Mouse (Mus musculus): ENCODE measurements around the gene Abi2.
"Not testable (repeated sequence)": the region's sequence is repeated elsewhere in the genome, so short reads cannot be mapped to it uniquely, and the experiment has no call there.

Gene Abi2

DNA sequence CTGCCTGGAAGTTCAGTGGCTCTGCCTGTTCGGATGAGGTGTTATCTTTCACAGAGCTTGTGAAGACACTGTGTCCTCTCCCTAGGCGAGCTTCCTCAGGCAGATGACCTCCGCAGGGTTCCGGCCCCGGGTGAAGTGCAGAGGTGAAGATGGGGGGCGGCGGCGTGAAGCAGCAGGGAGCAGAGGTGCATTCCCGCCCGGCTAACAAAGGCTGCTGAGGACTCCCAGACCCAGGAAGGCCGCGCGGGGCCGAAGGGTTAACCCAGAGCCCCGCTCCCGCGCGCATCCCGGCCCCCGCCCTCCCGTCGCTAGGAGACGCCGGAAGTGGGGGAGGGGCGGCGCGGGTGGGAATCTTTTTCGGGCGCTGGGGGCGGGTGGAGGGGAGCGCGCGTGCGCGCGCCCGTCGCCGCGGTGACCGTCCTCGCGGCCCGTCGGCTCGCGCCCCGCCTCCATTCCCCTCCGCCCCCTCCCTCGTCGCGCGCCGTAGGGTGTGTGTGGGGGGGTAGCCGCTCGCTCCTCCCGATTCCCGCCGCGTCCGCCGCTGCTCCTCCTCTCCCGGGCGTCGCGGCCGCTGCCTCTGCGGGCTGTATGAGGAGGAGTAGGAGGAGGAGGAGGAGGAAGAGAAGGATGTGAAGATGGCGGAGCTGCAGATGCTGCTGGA lies at the start of gene Abi2:
Gene Abi2, plus strand, starts transcription at position 452 of the 661 bp plus-strand sequence.
- peak; percentile 91 for DNase-seq (ENCODE audit: low spot score in 2 of 2)

DNA sequence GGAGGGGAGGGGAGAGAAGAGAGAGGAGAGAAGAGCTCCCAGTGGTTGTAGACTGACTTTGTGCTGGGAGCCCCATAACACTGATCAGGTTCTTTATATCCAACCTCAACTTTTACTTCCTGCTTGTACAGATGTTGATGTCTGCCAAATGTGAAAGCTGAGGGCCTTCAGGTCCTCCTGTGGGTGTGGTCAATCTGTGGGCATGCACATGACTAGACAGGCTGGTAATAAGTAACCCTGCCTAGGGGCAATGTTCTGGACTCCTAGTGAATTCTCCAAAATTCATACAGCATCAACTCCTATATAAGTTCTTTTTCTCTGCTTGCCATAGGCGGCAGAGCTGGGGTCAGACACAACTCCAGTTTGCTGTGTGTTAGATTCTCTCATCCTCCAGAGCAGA lies 47.8 kb upstream of the Abi2 start:
- no peak for DNase-seq (ENCODE audit: low spot score in 2 of 2)

GRCm38 (mm10) chr1:60376556-60376955 lies 32.9 kb upstream of the Abi2 start:
- no peak for DNase-seq (ENCODE audit: low spot score in 2 of 2)

DNA sequence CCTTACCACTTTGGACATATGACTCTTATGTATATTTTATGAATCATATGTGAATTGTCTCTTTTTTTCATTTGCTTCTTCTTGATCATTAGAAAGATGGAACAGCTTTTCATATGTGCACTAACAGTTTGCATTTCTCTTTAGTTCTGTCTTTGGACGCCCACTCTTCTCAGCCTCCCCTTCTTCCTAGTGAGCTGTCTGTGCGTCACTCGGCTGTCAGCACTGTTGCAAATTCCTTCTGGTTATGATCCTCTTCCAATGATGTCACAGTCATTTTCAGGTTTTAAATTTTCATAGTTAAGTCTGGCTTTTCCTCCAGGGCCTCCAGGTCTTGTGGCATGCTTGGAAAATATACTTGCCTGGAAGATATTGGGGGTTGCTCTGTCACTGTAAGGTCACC lies 27.5 kb upstream of the Abi2 start:
- no peak for DNase-seq (ENCODE audit: low spot score in 2 of 2)

- no peak for DNase-seq (ENCODE audit: low spot score in 2 of 2)
Observed at GRCm38 (mm10) chr1:60404848-60405247, 4.6 kb upstream of the Abi2 start.

- no peak for DNase-seq (ENCODE audit: low spot score in 2 of 2)
Observed at GRCm38 (mm10) chr1:60408501-60409167, 785 bp upstream of the Abi2 start.

- peak in 1 of 2 experiments; percentile 40 for DNase-seq (ENCODE audit: low spot score in 2 of 2)
Observed at GRCm38 (mm10) chr1:60409928-60410817, 754 bp downstream of the Abi2 start.

DNA sequence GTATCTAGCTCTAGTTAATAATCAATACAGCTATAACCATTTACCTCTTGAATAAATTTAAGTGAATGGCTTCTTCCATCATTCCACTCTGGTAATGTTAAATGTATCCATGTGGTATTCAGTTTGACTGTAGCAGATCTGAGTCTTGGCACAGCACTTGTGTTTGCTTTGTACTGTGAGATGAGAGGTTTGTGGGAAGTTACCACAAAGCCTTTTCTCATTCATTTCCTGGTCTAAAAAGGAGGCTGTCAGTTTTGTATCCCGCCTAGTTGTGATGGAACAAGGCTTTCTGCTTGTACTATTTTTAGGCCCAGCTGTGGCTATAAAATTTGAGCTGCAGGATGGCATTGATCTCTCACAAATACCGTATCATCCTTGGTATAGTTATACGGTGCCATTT lies 7.3 kb downstream of the Abi2 start:
- no peak for DNase-seq (ENCODE audit: low spot score in 2 of 2)

GRCm38 (mm10) chr1:60423882-60424281 lies 14.5 kb downstream of the Abi2 start:
- no peak for DNase-seq (ENCODE audit: low spot score in 2 of 2)

GRCm38 (mm10) chr1:60428341-60428740 lies 18.9 kb downstream of the Abi2 start:
- no peak for DNase-seq (ENCODE audit: low spot score in 2 of 2)

DNA sequence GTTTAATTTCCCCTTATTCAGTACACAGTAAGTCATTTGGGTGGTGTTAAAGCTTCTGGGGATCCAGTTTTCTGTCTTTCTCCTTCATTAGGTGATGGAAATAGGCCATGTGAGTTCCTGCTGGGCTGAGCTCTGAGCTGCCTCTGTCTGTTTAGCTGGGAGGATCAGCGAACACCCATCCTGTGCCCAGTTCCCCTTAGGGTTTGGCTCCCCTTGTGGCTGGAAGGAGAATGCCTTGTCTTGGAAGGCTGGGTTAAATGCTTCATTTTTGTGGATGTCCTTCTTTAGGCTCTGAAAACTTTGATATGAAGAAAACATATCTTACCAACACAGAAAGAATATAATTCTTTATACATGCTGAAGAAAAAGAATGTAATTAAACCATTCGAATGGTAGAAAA lies 19.5 kb downstream of the Abi2 start:
- DNase-seq (ENCODE audit: low spot score in 2 of 2) = no peak

DNA sequence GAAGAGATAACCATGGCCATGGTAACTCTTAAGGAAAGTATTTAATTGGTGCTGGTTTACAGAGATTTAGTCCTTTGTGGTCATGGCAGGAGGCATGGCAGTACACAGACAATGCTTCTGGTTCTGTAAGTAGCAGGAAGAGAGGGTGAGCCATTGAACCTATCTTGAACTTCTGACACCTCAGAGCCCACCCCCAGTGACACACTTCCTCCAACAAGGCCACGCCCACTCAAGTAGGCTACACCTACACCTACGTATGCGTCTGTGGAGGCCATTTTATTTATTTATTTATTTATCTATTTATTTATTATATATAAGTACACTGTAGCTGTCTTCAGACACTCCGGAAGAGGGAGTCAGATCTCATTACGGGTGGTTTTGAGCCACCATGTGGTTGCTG lies 22.1 kb downstream of the Abi2 start:
- no peak for DNase-seq (ENCODE audit: low spot score in 2 of 2)

GRCm38 (mm10) chr1:60432497-60432896 lies 23.1 kb downstream of the Abi2 start:
- no peak for DNase-seq (ENCODE audit: low spot score in 2 of 2)

DNA sequence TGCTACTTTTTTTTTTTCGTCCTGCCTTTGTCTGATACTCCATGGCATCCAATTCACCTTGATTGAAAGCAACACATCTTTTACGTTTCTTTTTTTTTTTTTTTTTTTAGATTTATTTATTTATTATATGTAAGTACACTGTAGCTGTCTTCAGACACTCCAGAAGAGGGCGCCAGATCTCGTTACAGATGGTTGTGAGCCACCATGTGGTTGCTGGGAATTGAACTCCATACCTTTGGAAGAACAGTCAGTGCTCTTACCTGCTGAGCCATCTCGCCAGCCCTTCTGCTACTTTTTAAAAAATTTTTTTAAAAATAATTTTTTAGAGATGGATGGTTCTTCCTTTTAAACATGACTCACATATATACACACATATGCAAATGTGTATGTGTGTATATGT lies 32.0 kb downstream of the Abi2 start:
- not testable (repeated sequence) for DNase-seq (ENCODE audit: low spot score in 2 of 2)

- no peak for DNase-seq (ENCODE audit: low spot score in 2 of 2)
Observed at GRCm38 (mm10) chr1:60447067-60447466, 37.6 kb downstream of the Abi2 start.

DNA sequence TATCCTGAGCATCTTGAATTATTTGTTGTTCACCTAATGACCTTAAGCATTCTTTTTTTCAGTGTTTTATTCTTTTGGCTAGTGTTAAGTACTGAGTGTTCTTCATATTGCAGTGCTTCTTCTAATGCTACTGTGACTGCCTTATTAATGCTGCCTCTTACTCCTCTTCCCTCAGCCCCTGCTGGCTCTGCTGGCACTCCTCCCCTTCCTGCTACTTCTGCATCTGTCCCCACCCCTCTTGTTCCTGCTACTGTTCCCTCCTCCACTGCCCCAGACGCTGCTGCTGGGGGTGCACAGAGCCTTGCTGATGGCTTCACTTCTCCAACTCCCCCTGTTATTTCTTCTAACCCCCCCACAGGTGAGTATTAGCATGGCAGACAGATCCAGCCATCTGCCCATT lies 40.5 kb downstream of the Abi2 start:
- DNase-seq (ENCODE audit: low spot score in 2 of 2) = no peak

GRCm38 (mm10) chr1:60460623-60461022 lies 51.2 kb downstream of the Abi2 start:
- no peak for DNase-seq (ENCODE audit: low spot score in 2 of 2)

DNA sequence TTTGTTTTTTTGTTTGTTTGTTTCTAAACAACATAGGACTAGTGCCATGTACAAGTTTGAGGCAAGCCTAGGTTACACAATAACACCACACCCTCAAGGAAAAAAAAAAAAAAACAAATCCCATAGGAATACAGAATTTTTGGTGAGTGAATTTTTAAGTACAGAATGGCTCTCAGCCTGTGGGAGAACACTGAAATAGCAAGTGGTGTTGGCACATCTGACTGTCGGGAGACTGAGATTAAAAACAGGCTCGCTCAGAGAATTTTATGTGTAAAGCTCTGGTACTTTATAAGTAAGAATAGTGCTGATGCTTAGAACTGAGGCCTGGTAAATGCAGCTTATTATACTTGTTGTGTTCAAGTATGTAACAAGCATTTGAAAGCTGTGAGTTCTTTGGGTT lies 60.1 kb downstream of the Abi2 start:
- no peak for DNase-seq (ENCODE audit: low spot score in 2 of 2)

- no peak for DNase-seq (ENCODE audit: low spot score in 2 of 2)
Observed at GRCm38 (mm10) chr1:60470541-60470940, 61.1 kb downstream of the Abi2 start.

DNA sequence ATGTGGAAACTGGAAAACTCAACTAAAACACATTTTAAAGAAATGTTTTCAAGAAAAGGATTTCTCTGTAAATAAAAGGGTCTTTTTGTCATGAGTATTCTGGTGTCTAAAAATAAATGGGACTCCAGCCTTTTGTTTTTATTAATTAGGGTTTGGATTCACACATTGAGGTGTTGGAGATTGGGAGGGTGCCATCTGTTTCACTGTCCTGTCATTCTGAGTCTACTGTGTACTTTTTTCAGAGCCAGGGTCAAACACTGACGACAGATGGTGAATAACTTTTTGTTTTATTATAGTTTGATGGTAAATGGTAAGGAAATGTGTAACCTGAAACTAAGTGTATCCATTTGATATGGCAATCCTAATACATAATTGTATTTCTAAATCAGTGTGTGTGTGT lies 72.1 kb downstream of the Abi2 start:
- DNase-seq (ENCODE audit: low spot score in 2 of 2) = no peak

DNA sequence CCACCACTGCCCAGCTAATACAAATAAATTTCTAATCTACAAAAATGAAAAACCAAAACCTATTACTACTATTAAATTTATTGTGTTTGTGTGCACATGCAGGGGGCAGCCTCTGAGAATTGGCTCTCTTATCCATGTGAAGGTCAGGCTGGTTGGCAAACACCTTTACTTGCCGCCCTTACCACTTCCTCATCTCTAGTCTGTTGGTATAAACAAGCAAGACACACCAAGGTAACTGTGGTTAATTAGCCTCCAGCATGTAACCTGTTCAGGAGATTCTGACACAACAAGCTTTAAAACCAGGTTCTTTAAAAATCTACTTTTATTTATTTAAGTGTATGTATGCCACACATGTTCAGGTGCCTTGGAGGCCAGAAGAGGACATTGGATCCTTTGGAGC lies 73.5 kb downstream of the Abi2 start:
- DNase-seq (ENCODE audit: low spot score in 2 of 2) = no peak

GRCm38 (mm10) chr1:60485649-60486048 lies 76.2 kb downstream of the Abi2 start:
- DNase-seq (ENCODE audit: low spot score in 2 of 2) = no peak

- no peak for DNase-seq (ENCODE audit: low spot score in 2 of 2)
Observed at GRCm38 (mm10) chr1:60488635-60489034, 79.2 kb downstream of the Abi2 start.
